Mouse (Mus musculus) CH12.LX (cell line): Measurements from ENCODE around the gene Myom3. TPM values are rescaled to one million over a fixed set of nuclear protein-coding genes. Genes with fewer than 3 reads are reported as not detected.
A peak's percentile ranks its signal among the peaks of the same experiment; 100 is the strongest.

Experiments
- DNase-seq: peaks from one replicate; pipeline ENCODE4 v3.0.0-alpha.2; 2013; ENCODE audit errors: extremely low read depth
- H3K27ac ChIP-seq: 2 replicates; pipeline ENCODE4 v1.5.1; 2012; ENCODE audit warnings: low read depth, mild to moderate bottlenecking, control low read depth, moderate library complexity; ENCODE audit not compliant: insufficient read depth
- H3K27me3 ChIP-seq: replicated peaks from 2 replicates; pipeline ENCODE3; 2012; ENCODE audit warnings: inconsistent platforms
- H3K36me3 ChIP-seq, 2 experiments: replicated peaks in 1 of 2; 2 replicates each; pipeline versions ENCODE3 to v1.6.1; 2012; ENCODE audit warnings: inconsistent platforms in 1 of 2, low read length in 1 of 2, mild to moderate bottlenecking in 1 of 2, mixed read lengths in 1 of 2, moderate library complexity in 1 of 2; ENCODE audit not compliant: control insufficient read depth in 1 of 2, insufficient read depth in 1 of 2
- H3K4me1 ChIP-seq, 2 experiments: 2 replicates each; pipeline ENCODE4 v1.6.1; 2012; ENCODE audit warnings: inconsistent platforms in 1 of 2, moderate library complexity in 1 of 2; ENCODE audit not compliant: insufficient read depth in 2 of 2, control insufficient read depth in 1 of 2
- H3K4me2 ChIP-seq: 2 replicates; pipeline ENCODE4 v1.6.1; 2012; ENCODE audit warnings: low read depth, mild to moderate bottlenecking, control low read depth; ENCODE audit not compliant: poor library complexity, insufficient read depth, severe bottlenecking
- H3K4me3 ChIP-seq, 3 experiments: fragments of 150-350 bp in 1 of 3; sonication (generic) in 1 of 3; replicated peaks in 1 of 3; 2 replicates each; pipeline versions ENCODE3 to v1.5.1; 2011 to 2012; ENCODE audit warnings: low read depth in 2 of 3, low read length in 2 of 3, mild to moderate bottlenecking in 2 of 3, moderate library complexity in 2 of 3, control low read depth in 1 of 3, improper control_type of control experiment in 1 of 3, inconsistent platforms in 1 of 3, mixed read lengths in 1 of 3; ENCODE audit not compliant: poor library complexity in 1 of 3
- H3K79me2 ChIP-seq: replicated peaks from 2 replicates; pipeline ENCODE4 v1.6.1; 2012; ENCODE audit warnings: mild to moderate bottlenecking, moderate library complexity; ENCODE audit not compliant: control insufficient read depth, poor library complexity, insufficient read depth, severe bottlenecking; ENCODE audit errors: extremely low read depth
- H3K9ac ChIP-seq: 2 replicates; pipeline ENCODE4 v1.6.1; 2012; ENCODE audit warnings: low read depth, mild to moderate bottlenecking, control low read depth, moderate library complexity; ENCODE audit not compliant: insufficient read depth
- H3K9me3 ChIP-seq: replicated peaks from 2 replicates; pipeline ENCODE3; 2012; ENCODE audit warnings: low read length, inconsistent platforms, mixed read lengths
- CHD2 ChIP-seq: IDR thresholded peaks from 2 replicates; pipeline ENCODE4 v1.6.1; 2011; ENCODE audit warnings: low read length, improper control_type of control experiment
- CTCF ChIP-seq, 2 experiments: IDR thresholded peaks in 1 of 2; conservative IDR thresholded peaks in 1 of 2; 2 replicates each; pipeline ENCODE4 v1.5.1; 2011 to 2012; ENCODE audit warnings: low read depth in 2 of 2, low read length in 2 of 2, improper control_type of control experiment in 1 of 2, inconsistent platforms in 1 of 2, mild to moderate bottlenecking in 1 of 2, moderate library complexity in 1 of 2
- EP300 ChIP-seq: IDR thresholded peaks from 2 replicates; pipeline ENCODE4 v1.6.1; 2011; ENCODE audit warnings: low read length, improper control_type of control experiment
- ETS1 ChIP-seq: conservative IDR thresholded peaks from 2 replicates; pipeline ENCODE4 v1.6.1; 2012; ENCODE audit warnings: low read depth, mild to moderate bottlenecking, inconsistent platforms, low read length, improper control_type of control experiment, moderate library complexity
- GABPA ChIP-seq: IDR thresholded peaks from 2 replicates; pipeline ENCODE4 v1.6.1; 2012; ENCODE audit warnings: low read depth, low read length, improper control_type of control experiment, inconsistent platforms; ENCODE audit not compliant: insufficient replicate concordance
- IRF4 ChIP-seq: IDR thresholded peaks from 2 replicates; pipeline ENCODE4 v1.6.1; 2014; ENCODE audit warnings: low read depth, mild to moderate bottlenecking, inconsistent platforms, low read length, improper control_type of control experiment
- JUND ChIP-seq: conservative IDR thresholded peaks from 2 replicates; pipeline ENCODE4 v1.6.1; 2011; ENCODE audit warnings: low read depth, low read length, improper control_type of control experiment
- MAX ChIP-seq: IDR thresholded peaks from 2 replicates; pipeline ENCODE4 v1.6.1; 2011; ENCODE audit warnings: low read length, improper control_type of control experiment
- MAZ ChIP-seq: IDR thresholded peaks from 2 replicates; pipeline ENCODE4 v1.6.1; 2012; ENCODE audit warnings: low read depth, mild to moderate bottlenecking, inconsistent platforms, low read length, improper control_type of control experiment, moderate library complexity
- MEF2A ChIP-seq: IDR thresholded peaks from 2 replicates; pipeline ENCODE4 v1.6.1; 2014; ENCODE audit warnings: low read depth, mild to moderate bottlenecking, inconsistent platforms, low read length, improper control_type of control experiment, borderline replicate concordance
- MYC ChIP-seq: IDR thresholded peaks from 2 replicates; pipeline ENCODE4 v1.6.1; 2011; ENCODE audit warnings: low read depth, mild to moderate bottlenecking, improper control_type of control experiment, low read length
- POLR2A ChIP-seq: IDR thresholded peaks from 2 replicates; pipeline ENCODE4 v1.6.1; 2011; ENCODE audit warnings: low read depth, mild to moderate bottlenecking, improper control_type of control experiment, low read length
- POLR2AphosphoS2 ChIP-seq: IDR thresholded peaks from 2 replicates; pipeline ENCODE4 v1.6.1; 2011; ENCODE audit warnings: low read depth, low read length, improper control_type of control experiment
- RAD21 ChIP-seq: IDR thresholded peaks from 2 replicates; pipeline ENCODE4 v1.6.1; 2011; ENCODE audit warnings: low read depth, mild to moderate bottlenecking, low read length, improper control_type of control experiment, moderate library complexity
- RCOR1 ChIP-seq: conservative IDR thresholded peaks from 2 replicates; pipeline ENCODE4 v1.6.1; 2012; ENCODE audit warnings: low read depth, mild to moderate bottlenecking, inconsistent platforms, low read length, improper control_type of control experiment
- SIN3A ChIP-seq: IDR thresholded peaks from 2 replicates; pipeline ENCODE4 v1.6.1; 2012; ENCODE audit warnings: low read length, improper control_type of control experiment, inconsistent platforms
- TCF12 ChIP-seq: IDR thresholded peaks from 2 replicates; pipeline ENCODE4 v1.6.1; 2014; ENCODE audit warnings: low read depth, mild to moderate bottlenecking, inconsistent platforms, low read length, improper control_type of control experiment
- UBTF ChIP-seq: IDR thresholded peaks from 2 replicates; pipeline ENCODE4 v1.6.1; 2012; ENCODE audit warnings: low read depth, mild to moderate bottlenecking, inconsistent platforms, low read length, improper control_type of control experiment, moderate library complexity
- USF1 ChIP-seq: IDR thresholded peaks from 2 replicates; pipeline ENCODE4 v1.6.1; 2014; ENCODE audit warnings: low read depth, mild to moderate bottlenecking, inconsistent platforms, low read length, improper control_type of control experiment
- ZNF384 ChIP-seq: IDR thresholded peaks from 2 replicates; pipeline ENCODE4 v1.6.1; 2012; ENCODE audit warnings: low read depth, low read length, improper control_type of control experiment, inconsistent platforms
- dilution Hi-C: fragments of 300-500 bp; cut with MboI; formaldehyde crosslinking; loops from 2 replicates; pipeline ENCODE4 v1.14.3; 2020; ENCODE audit warnings: low sequenced_read_pairs; ENCODE audit not compliant: extremely low pct_unique_long_range_greater_than_20kb, extremely low pct_ligation_motif_present
- in situ Hi-C: fragments of 300-500 bp; cut with MboI; formaldehyde crosslinking; loops from 3 replicates; pipeline ENCODE4 v1.14.3; 2019; ENCODE audit warnings: low sequenced_read_pairs, low pct_ligation_motif_present, low pct_unique_long_range_greater_than_20kb, mixed read lengths
- polyA plus RNA-seq: library from polyadenylated mRNA; unstranded; fragments of >175 nt; gene quantifications from 2 replicates; pipeline ENCODE4 v1.2.1, GENCODE M21; 2012; ENCODE audit warnings: low read depth; ENCODE audit not compliant: insufficient read length
- total RNA-seq, 2 experiments: library from RNA; depleted of rRNA; stranded (reverse); fragments of 300-350 nt in 1 of 2; fragments of >200 nt in 1 of 2; gene quantifications; 2 replicates each; pipeline ENCODE4 v1.2.3; 2012 to 2014

Gene Myom3
- total and polyA plus RNA-seq, 3 experiments, result 0.04 TPM; not detected in 2

- no peak for DNase-seq
- H3K4me1 ChIP-seq, result peaks cover 4 to 17% of the 10 kb centered on the region in 2 experiments
- H3K9me3 ChIP-seq, result peaks cover 19% of the 10 kb centered on the region
- dilution Hi-C loops (no loop called here), in situ Hi-C loops (no loop called here)
- no peaks in the 10 kb centered on the region for H3K79me2 ChIP-seq
- no peak overlapping the region for H3K4me2 ChIP-seq
- H3K27ac ChIP-seq, result no peak overlapping the region
- no peak overlapping the region for H3K9ac ChIP-seq
- H3K4me3 ChIP-seq, result no peak overlapping the region
- H3K27me3 ChIP-seq, result peaks cover 23% of the 10 kb centered on the region
- H3K36me3 ChIP-seq, result no peaks in the 10 kb centered on the region
- TF ChIP-seq ZNF384 (no peak), GABPA (no peak), UBTF (no peak), MAX (no peak)
Observed at GRCm38 (mm10) chr4:135733901-135734300, 25.6 kb upstream of the Myom3 start.

- Histone ChIP-seq H3K4me2 (no peak overlapping the region), H3K4me3 (no peak overlapping the region), H3K4me1 (peaks cover 8 to 25% of the 10 kb centered on the region in 2 experiments), H3K27me3 (no peaks in the 10 kb centered on the region), H3K9ac (no peak overlapping the region), H3K79me2 (no peaks in the 10 kb centered on the region), H3K9me3 (peaks cover 19% of the 10 kb centered on the region), H3K36me3 (no peaks in the 10 kb centered on the region), H3K27ac (no peak overlapping the region)
- dilution Hi-C loops (no loop called here), in situ Hi-C loops (no loop called here)
- TF ChIP-seq CTCF (conservative IDR thresholded peaks at IDR 0.05 in 1 of 2, IDR thresholded peaks at IDR 0.05 in 1 of 2; ENCODE audit: low read depth in 2 of 2, low read length in 2 of 2) (no peak), SIN3A (no peak), MYC (no peak), POLR2A (no peak), MAX (no peak)
- DNase-seq, result no peak
Observed at GRCm38 (mm10) chr4:135736903-135737302, 22.6 kb upstream of the Myom3 start.

- no peak overlapping the region for H3K9ac ChIP-seq
- 0 out of 2 replicates have a peak, but pooled peaks have one; percentile 27 for TF ChIP-seq MAX
- TF ChIP-seq RCOR1, result peak; percentile 61; the same call in 1 of the 2 replicates
- TF ChIP-seq MEF2A, result 0 out of 2 replicates have a peak, but pooled peaks have one; percentile 30
- no peak; the same call in 1 of the 2 replicates for TF ChIP-seq RAD21
- no peak for TF ChIP-seq POLR2AphosphoS2
- 0 out of 2 replicates have a peak, but pooled peaks have one; percentile 25 for TF ChIP-seq SIN3A
- peak; percentile 70 for TF ChIP-seq ETS1
- TF ChIP-seq ZNF384, result peak; percentile 76
- TF ChIP-seq CHD2, result peak; percentile 47; the same call in 1 of the 2 replicates
- TF ChIP-seq GABPA, result no peak
- peak; percentile 27; the same call in 1 of the 2 replicates for TF ChIP-seq TCF12
- TF ChIP-seq USF1, result no peak
- TF ChIP-seq IRF4, result peak; percentile 33; the same call in 1 of the 2 replicates
- peak; percentile 48 for TF ChIP-seq EP300
- 0 out of 2 replicates have a peak, but pooled peaks have one; percentile 31 for TF ChIP-seq MAZ
- TF ChIP-seq JUND, result 0 out of 2 replicates have a peak, but pooled peaks have one; percentile 20
- TF ChIP-seq, all 38 proteins: peak for 12
- no peaks in the 10 kb centered on the region for H3K79me2 ChIP-seq
- H3K36me3 ChIP-seq, result no peaks in the 10 kb centered on the region
- H3K4me1 ChIP-seq, result peaks cover 8 to 25% of the 10 kb centered on the region in 2 experiments
- H3K27me3 ChIP-seq, result peaks cover 9% of the 10 kb centered on the region
- peak; percentile 87 for DNase-seq
- in situ Hi-C loops (no loop called here), dilution Hi-C loops (no loop called here)
- no peak overlapping the region for H3K4me3 ChIP-seq
- no peak overlapping the region for H3K27ac ChIP-seq
- peaks cover 19% of the 10 kb centered on the region for H3K9me3 ChIP-seq
- peak overlapping the region; percentile 19; the same call in 1 of the 2 replicates for H3K4me2 ChIP-seq
Observed at GRCm38 (mm10) chr4:135738237-135738636, 21.3 kb upstream of the Myom3 start.
